Mouse (Mus musculus) liver, embryonic 12.5 days (tissue): ENCODE data around the gene Cyb5r3. TPM values are rescaled to one million over a fixed set of nuclear protein-coding genes. Genes with fewer than 3 reads are reported as not detected.
A peak's percentile ranks its signal among the peaks of the same experiment; 100 is the strongest.

Source experiments
- ATAC-seq: fragments of 200-750 bp; cut with Nextera tagmentation; 2 replicates; pipeline ENCODE4 v1.8.0; 2017; ENCODE audit warnings: moderate number of reproducible peaks, mild to moderate bottlenecking, moderate library complexity
- H3K27ac ChIP-seq: fragments of 300-500 bp; sonication (generic); 2 replicates; pipeline ENCODE4 v1.5.1; 2016; ENCODE audit warnings: mild to moderate bottlenecking
- H3K27me3 ChIP-seq: fragments of 300-500 bp; sonication (generic); replicated peaks from 2 replicates; pipeline ENCODE4 v1.6.1; 2016; ENCODE audit warnings: mild to moderate bottlenecking, moderate library complexity
- H3K36me3 ChIP-seq: fragments of 300-500 bp; sonication (generic); 2 replicates; pipeline ENCODE4 v1.6.1; 2016; ENCODE audit warnings: mild to moderate bottlenecking, moderate library complexity
- H3K4me1 ChIP-seq: fragments of 300-500 bp; sonication (generic); 2 replicates; pipeline ENCODE4 v1.6.1; 2016
- H3K4me2 ChIP-seq: fragments of 300-500 bp; sonication (generic); 2 replicates; pipeline ENCODE4 v1.6.1; 2016; ENCODE audit warnings: mild to moderate bottlenecking, moderate library complexity
- H3K4me3 ChIP-seq: fragments of 300-500 bp; sonication (generic); 2 replicates; pipeline ENCODE4 v1.5.1; 2016; ENCODE audit warnings: mild to moderate bottlenecking, moderate library complexity
- H3K9ac ChIP-seq: fragments of 300-500 bp; sonication (generic); 2 replicates; pipeline ENCODE4 v1.6.1; 2016; ENCODE audit warnings: mild to moderate bottlenecking, moderate library complexity
- H3K9me3 ChIP-seq: fragments of 300-500 bp; sonication (generic); replicated peaks from 2 replicates; pipeline ENCODE4 v1.6.1; 2016; ENCODE audit warnings: mild to moderate bottlenecking, moderate library complexity
- WGBS: fragments of 180-500 bp; shearing (Covaris S2); methylation state at CpG from one replicate; pipeline ENCODE4 v1.1.7; 2016; ENCODE audit not compliant: insufficient replicate concordance; 5-methylcytosine and 5-hydroxymethylcytosine counted together
- polyA plus RNA-seq: library from polyadenylated mRNA; unstranded; fragments of >200 nt; fragmentation: Nextera tagmentation; extraction: Ambion mirVana; gene quantifications from 2 replicates; pipeline ENCODE4 v1.2.1, GENCODE M21; 2016

Gene Cyb5r3
- polyA plus RNA-seq, 1 experiment from 2014 or later = 151 TPM

DNA sequence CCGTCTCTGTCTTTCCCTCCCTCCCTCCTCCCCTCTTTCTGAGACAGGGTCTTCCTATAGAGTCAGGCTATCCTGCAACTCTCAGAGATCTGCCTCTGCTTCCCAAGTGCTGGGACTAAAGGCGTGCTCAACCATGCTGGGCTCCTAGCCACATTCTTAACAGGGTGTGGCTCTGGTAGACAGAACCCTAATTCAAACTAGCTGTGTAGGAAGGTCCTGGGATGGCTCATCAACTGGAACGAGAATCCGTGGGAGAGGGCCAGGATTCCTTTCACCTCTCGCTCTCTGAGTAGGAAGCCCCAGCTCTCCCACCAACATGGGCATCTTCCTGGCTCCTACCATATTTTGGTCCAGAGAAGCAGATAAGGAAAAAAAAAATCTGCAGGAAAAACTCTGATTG lies 10.0 kb upstream of the Cyb5r3 start:
- no peak overlapping the region for H3K4me3 ChIP-seq
- peak overlapping the region; percentile 40 for H3K4me2 ChIP-seq
- no peak for ATAC-seq
- peak overlapping the region; percentile 66; the same call in 1 of the 2 replicates for H3K27ac ChIP-seq
- no peaks in the 10 kb centered on the region for H3K9me3 ChIP-seq
- peaks cover 15% of the 10 kb centered on the region; the same call in 1 of the 2 replicates for H3K27me3 ChIP-seq
- H3K4me1 ChIP-seq = peaks cover 19% of the 10 kb centered on the region
- 0 out of 2 replicates have a peak overlapping the region, but pooled peaks have one; percentile 17 for H3K9ac ChIP-seq
- 57% methylated on average over 5 of the region's 5 CpGs for WGBS
- H3K36me3 ChIP-seq = no peaks in the 10 kb centered on the region

- Histone ChIP-seq H3K9ac (0 out of 2 replicates have a peak overlapping the region, but pooled peaks have one; percentile 17), H3K4me2 (peak overlapping the region; percentile 40), H3K9me3 (no peaks in the 10 kb centered on the region), H3K27ac (peak overlapping the region; percentile 66; the same call in 1 of the 2 replicates), H3K27me3 (peaks cover 15% of the 10 kb centered on the region; the same call in 1 of the 2 replicates), H3K4me3 (no peak overlapping the region), H3K4me1 (peaks cover 19% of the 10 kb centered on the region), H3K36me3 (no peaks in the 10 kb centered on the region)
- 32% methylated on average over 4 of the region's 4 CpGs for WGBS
- ATAC-seq = peak; percentile 75
These were observed 9.5 kb upstream of the Cyb5r3 start for GRCm38 (mm10) chr15:83181800-83182330.

DNA sequence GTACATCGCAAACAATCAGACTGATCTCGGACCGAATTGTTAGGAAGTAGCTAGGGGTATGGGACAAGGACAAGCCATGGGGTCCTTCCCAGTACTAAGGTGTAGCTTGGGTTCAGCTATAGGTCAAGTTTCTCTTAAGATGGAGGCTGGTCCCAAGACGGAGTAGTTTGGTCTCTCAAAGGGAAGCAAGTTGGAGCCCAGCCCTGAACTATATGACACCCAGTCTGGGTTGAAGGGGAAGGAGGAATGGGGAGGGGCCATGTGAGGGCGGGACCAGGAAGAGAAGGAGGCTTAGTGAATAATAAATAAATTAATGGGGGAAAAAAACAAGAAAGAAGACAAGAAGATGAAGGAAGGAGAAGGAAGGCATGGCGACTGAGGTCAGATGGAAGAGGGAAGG lies 7.6 kb upstream of the Cyb5r3 start:
- H3K4me3 ChIP-seq = no peak overlapping the region
- WGBS = 75% methylated on average over 6 of the region's 6 CpGs
- ATAC-seq = no peak
- H3K9ac ChIP-seq = no peak overlapping the region
- peaks cover under 1% of the 10 kb centered on the region; the same call in 1 of the 2 replicates for H3K27me3 ChIP-seq
- H3K9me3 ChIP-seq = no peaks in the 10 kb centered on the region
- no peak overlapping the region for H3K27ac ChIP-seq
- H3K4me1 ChIP-seq = peaks cover 24% of the 10 kb centered on the region
- H3K4me2 ChIP-seq = no peak overlapping the region
- H3K36me3 ChIP-seq = no peaks in the 10 kb centered on the region

DNA sequence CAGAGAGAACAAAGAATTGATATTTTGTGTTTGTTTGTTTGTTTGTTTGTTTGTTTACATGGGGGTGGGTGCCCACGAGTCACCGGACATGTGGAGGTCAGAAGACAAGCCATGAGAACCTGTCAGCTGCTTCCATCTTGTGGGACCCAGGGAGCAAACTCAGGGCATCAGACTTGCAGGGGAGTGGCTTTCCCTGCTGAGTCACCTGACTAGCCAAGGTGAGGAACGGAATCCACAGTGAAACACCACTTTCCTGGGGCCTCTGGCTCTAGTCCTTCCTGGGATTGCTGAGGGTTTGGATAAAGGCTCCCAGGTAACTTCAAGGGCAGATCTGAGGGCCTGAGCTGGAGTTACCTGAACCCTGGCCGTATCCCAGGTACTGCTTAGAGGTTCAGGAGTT lies 4.3 kb upstream of the Cyb5r3 start:
- 74% methylated on average over 4 of the region's 4 CpGs for WGBS
- H3K4me3 ChIP-seq = no peak overlapping the region
- no peak overlapping the region for H3K4me2 ChIP-seq
- H3K9ac ChIP-seq = no peak overlapping the region
- no peak for ATAC-seq
- no peaks in the 10 kb centered on the region for H3K36me3 ChIP-seq
- no peak overlapping the region for H3K27ac ChIP-seq
- no peaks in the 10 kb centered on the region for H3K9me3 ChIP-seq
- H3K27me3 ChIP-seq = no peaks in the 10 kb centered on the region
- H3K4me1 ChIP-seq = peaks cover 36% of the 10 kb centered on the region

DNA sequence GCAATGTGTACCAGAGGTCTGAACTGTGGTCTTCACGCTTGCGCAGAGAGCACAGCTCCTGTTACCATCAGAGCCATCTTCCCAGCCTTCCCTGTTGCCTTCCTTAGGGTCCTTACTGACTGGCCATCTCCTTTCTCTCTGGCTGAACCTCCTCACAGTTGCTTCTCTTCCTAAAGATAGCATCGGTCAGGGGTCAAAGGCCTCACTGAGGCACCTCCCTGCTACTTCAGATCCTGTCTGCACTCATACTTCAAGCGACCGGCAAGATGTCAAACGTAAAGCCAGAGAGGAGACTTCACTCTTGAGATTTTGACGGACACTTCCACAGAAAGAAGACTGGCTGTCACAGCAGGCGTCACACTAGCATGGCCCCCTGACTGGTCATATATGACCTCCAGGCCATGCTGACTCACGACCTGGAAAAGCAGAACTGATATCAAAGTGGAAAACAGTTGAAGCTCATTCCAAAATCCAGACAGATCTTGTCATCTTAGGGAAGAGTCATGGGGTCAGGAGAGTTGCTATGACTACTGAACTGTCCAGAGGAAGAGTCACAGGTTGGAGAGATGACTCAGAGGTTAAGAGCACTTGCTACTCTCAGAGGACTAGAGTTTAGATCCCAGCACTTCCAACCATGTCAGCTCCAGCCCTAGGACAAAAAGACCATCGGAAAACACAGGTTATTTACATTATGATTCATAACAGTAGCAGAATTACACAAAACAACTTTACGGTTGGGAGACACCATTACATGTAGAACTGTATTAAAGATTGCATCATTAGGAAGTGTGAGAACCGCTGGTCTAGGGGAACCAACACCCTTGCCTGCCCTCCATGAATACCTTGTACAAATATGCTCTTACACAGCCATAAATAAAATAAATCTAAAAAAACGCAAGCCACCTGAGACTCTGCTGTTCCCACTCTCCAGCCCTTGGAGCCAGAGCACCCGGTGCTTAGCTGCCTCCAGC lies 1.8 kb upstream of the Cyb5r3 start:
- 81% methylated on average over 14 of the region's 14 CpGs for WGBS
- no peaks in the 10 kb centered on the region for H3K9me3 ChIP-seq
- H3K27me3 ChIP-seq = no peaks in the 10 kb centered on the region
- H3K4me1 ChIP-seq = peaks cover 54% of the 10 kb centered on the region
- H3K4me3 ChIP-seq = no peak overlapping the region
- no peak for ATAC-seq
- no peaks in the 10 kb centered on the region for H3K36me3 ChIP-seq
- H3K9ac ChIP-seq = no peak overlapping the region
- H3K27ac ChIP-seq = no peak overlapping the region
- no peak overlapping the region for H3K4me2 ChIP-seq

DNA sequence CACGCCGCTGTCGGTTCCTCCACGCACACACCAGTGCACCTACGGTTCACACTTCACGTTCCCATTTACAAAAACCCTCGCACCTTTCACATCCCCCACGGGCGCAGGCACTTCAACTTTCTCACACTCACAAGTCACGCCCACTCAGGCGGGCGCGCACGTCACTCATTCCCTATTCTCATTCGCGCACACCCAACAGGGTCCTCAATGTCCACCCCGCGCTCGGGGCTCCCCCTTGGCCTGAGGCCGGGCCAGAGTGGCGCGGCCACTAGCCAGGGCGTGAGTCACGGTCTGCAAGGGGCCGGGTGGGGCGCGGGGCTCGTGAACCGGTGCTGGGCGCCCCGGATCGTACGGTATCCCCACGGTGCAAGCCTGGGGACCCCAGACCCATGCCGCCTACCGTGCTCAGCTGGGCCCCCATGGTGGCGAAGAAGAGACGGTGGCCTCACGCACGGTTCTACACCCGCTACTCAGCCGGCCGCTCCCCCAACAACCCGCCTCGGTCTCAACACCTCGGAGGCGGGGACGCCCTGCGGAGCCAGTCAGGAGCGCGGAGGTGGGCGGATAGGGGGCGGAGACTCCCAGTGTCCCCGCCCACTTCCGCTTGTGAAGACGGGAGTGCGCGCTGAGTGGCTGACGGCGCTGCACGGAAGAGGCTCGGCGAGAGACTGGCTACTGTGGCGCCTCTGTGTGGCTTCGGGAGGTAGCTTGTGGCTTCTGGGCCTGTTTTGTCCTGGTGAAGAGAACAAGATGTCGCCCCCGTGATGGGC lies 495 bp downstream of the Cyb5r3 start:
- peak overlapping the region; percentile 95 for H3K4me2 ChIP-seq
- H3K4me3 ChIP-seq = peak overlapping the region; percentile 94
- WGBS = under 1% methylated on average over 67 of the region's 67 CpGs
- H3K36me3 ChIP-seq = peaks cover 22% of the 10 kb centered on the region
- no peaks in the 10 kb centered on the region for H3K27me3 ChIP-seq
- H3K4me1 ChIP-seq = peaks cover 77% of the 10 kb centered on the region
- peak overlapping the region; percentile 97 for H3K9ac ChIP-seq
- peak overlapping the region; percentile 95 for H3K27ac ChIP-seq
- H3K9me3 ChIP-seq = no peaks in the 10 kb centered on the region
- peak; percentile 88 for ATAC-seq

DNA sequence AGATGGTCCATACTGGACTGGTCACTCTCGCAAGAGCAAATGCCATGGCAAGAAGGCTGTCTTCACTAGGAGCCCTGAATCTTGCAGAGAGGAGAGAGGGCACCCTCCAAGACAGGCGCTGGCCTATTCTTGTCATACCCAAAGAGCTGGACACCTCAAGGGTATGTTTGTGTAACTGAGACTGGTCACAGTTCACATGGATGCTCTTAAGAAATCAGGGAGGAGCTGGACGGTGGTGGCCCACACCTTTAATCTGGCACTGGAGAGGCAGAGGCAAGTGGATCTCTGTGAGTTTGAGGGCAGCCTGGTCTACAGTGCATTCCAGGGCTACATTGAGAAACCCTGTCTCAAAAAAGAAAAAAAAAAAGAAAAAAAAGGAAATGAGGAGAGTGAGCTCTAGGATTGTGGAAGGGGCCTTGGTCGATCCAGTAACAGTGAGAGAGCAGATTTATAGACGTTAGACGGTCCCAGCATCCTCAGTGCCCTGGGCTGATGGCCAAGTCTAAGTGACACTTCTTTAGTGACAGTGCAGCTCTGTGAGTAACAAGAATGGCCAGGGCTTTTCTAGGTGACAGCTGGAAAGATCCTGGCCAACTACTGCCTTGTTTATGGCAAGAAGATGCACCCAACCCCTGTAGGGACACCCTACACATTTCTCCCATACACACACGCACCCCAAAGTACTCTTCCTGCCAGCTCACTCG lies 1.3 kb downstream of the Cyb5r3 start:
- Histone ChIP-seq H3K9ac (peak overlapping the region; percentile 97), H3K4me3 (peak overlapping the region; percentile 94), H3K9me3 (no peaks in the 10 kb centered on the region), H3K27me3 (no peaks in the 10 kb centered on the region), H3K4me2 (peak overlapping the region; percentile 95), H3K36me3 (peaks cover 30% of the 10 kb centered on the region), H3K4me1 (peaks cover 82% of the 10 kb centered on the region), H3K27ac (peak overlapping the region; percentile 95)
- no peak for ATAC-seq
- WGBS = 45% methylated on average over 8 of the region's 8 CpGs

GRCm38 (mm10) chr15:83169772-83170722 lies 2.3 kb downstream of the Cyb5r3 start:
- peak; percentile 90 for ATAC-seq
- Histone ChIP-seq H3K4me1 (peaks cover 91% of the 10 kb centered on the region), H3K9ac (peak overlapping the region; percentile 97), H3K9me3 (no peaks in the 10 kb centered on the region), H3K36me3 (peaks cover 41% of the 10 kb centered on the region), H3K4me3 (peak overlapping the region; percentile 94), H3K4me2 (peak overlapping the region; percentile 95), H3K27ac (peak overlapping the region; percentile 95), H3K27me3 (no peaks in the 10 kb centered on the region)
- WGBS = 36% methylated on average over 8 of the region's 8 CpGs

GRCm38 (mm10) chr15:83168875-83169771 lies 3.3 kb downstream of the Cyb5r3 start:
- Histone ChIP-seq H3K9me3 (no peaks in the 10 kb centered on the region), H3K4me3 (peak overlapping the region; percentile 94), H3K4me1 (peaks cover 89% of the 10 kb centered on the region), H3K27ac (peak overlapping the region; percentile 95), H3K27me3 (no peaks in the 10 kb centered on the region), H3K9ac (peak overlapping the region; percentile 97), H3K36me3 (peaks cover 45% of the 10 kb centered on the region), H3K4me2 (peak overlapping the region; percentile 95)
- WGBS = 60% methylated on average over 7 of the region's 7 CpGs
- no peak for ATAC-seq

- peak overlapping the region; percentile 95 for H3K27ac ChIP-seq
- H3K36me3 ChIP-seq = peaks cover 53% of the 10 kb centered on the region
- H3K27me3 ChIP-seq = no peaks in the 10 kb centered on the region
- H3K9me3 ChIP-seq = no peaks in the 10 kb centered on the region
- ATAC-seq = no peak
- peaks cover 88% of the 10 kb centered on the region for H3K4me1 ChIP-seq
- peak overlapping the region; percentile 95 for H3K4me2 ChIP-seq
- peak overlapping the region; percentile 97 for H3K9ac ChIP-seq
- WGBS = 77% methylated on average over 3 of the region's 3 CpGs
- H3K4me3 ChIP-seq = peak overlapping the region; percentile 94
These were observed 4.1 kb downstream of the Cyb5r3 start for GRCm38 (mm10) chr15:83168311-83168710.
